Mouse (Mus musculus) embryo, embryonic 11 days (tissue): ENCODE measurements around the gene Zbtb11.
A peak's percentile ranks its signal among the peaks of the same experiment; 100 is the strongest.
"Not testable (repeated sequence)": the region's sequence is repeated elsewhere in the genome, so short reads cannot be mapped to it uniquely, and the experiment has no call there.

Source experiments
- DNase-seq: peaks from one replicate; pipeline ENCODE4 v3.0.0-alpha.2; 2015

Zbtb11 gene

DNA sequence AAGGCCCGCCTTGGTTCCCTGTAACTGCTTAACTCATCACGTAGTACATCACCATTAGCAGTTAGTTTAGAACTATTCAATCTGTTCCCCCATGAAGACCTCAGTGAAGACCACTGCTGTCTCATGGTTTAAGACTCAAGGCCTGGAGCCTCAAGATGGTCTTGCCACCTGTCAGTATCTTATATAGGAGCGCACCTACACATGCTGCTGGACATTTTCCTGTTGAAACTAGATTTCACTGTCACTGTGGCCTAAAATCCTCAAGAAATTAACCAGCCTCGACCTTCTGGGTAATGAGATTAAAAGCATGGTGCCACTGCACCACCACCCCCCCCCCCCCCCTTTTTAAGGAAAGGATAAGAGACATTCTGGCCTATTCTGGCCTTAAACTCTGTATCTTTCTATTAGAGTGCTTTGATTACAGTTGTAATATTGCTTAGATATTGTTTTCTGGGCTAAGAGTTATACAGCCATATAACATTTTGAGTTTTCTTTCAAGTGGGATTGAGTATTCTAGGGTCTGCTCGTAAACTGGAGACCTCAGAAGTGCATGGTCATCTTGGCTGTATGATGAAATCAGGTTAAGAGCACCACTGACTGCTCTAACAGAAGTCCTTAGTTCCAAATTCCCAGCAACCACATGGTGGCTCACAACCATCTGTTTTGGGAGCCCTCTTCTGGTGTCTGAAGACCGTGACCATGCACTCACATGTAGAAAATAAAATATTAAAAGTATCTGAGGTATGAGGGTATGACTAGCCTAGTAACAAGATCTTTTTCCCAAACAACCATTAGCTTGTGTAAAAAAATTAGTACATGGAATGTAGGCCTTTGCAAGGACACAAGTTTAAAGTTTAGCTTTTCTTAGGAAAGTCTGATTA, 1.7 kb upstream of the Zbtb11 start:
- DNase-seq = no peak

- DNase-seq = no peak
These were observed 969 bp upstream of the Zbtb11 start for GRCm38 (mm10) chr16:55972626-55973201.

DNA sequence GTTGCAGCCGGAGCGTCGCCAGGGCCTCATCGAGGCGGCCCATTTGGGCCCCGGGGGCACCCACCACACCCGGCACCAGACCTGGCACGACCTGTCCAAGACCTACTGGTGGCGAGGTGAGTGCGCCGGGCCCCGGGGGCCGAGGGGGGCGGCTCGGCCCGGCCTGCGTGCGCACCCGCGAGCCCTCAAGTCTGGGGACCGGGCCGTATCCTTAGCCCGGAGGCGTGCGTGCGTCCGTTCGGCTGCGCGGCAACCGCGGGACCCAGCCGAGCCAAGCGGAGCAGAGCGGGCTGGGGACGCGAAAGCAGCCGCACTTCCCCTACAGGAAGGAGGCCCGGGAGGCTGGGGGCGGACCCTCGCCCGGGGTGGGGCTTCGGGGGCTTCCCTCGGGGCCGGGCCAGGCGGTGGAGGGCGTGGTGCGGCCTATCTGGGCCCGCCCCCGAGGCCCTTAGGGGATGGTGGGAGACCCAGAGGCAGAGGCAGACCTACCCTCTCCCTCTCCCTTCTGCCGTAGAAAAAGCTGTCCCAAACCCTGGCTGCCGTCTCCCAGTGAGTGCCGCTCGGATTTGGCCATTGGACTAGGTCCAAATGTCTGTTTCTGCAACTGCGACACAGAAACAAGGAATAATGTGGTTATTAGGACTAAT, 696 bp downstream of the Zbtb11 start:
- DNase-seq = peak; percentile 94

DNA sequence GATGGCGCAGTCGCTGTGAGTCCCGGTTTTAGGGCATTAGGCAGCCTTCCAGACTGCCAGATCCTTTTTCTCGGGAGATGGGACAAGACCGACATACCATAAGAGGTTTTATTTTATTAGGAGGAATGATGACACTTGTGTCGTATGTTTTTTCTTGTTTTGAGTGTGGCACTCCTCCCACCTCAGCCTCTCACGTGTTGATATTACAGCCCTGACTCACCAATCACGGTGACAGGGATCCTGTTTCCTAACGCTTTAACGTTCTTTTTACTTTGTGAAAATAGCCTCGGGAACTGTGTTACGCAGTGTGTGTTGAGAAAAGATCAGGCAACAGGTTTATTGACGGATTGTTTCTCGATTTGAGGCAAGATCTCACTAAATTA, 1.2 kb downstream of the Zbtb11 start:
- DNase-seq = no peak

DNA sequence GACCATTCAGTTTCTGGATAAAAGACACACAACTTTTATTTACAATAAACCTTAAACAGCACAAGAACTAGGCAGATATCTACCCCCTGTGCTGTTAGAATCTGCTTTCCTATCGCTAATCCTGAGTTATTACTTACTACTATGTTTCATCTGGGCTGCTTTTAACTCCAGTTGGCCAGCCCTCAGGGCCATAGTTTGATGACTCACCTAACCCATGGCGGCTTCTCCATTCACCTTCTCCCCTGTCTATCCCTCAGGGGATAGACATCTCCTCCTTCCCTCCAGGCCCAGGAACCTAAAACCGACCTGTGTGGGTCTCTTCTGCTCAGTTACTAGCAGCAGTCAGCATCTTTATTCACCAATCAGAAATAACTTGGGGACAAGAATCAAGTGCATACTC, 12.3 kb downstream of the Zbtb11 start:
- no peak for DNase-seq

DNA sequence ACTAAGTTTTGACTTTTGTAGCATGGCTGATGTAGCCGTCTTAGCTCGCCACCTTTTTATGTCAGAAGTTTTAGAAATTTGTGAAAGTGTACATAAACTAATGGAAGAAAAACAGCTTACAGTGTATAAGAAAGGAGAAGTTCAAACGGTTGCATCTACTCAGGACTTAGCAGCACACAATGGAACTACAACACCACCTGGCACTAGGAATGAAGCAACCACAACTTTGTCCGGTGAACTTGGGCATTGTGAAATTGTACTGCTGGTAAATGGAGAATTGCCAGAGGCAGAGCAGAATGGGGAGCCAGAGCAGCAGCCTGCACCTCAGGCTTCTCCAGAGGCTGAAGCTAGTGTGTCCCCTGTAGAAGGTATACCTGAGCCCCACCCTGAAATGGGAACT, 16.6 kb downstream of the Zbtb11 start:
- DNase-seq = no peak

- no peak for DNase-seq
These were observed 20.6 kb downstream of the Zbtb11 start for GRCm38 (mm10) chr16:55994235-55994634.

- DNase-seq = no peak
These were observed 33.1 kb downstream of the Zbtb11 start for GRCm38 (mm10) chr16:56006798-56007197.

GRCm38 (mm10) chr16:56008862-56009261, 35.2 kb downstream of the Zbtb11 start:
- DNase-seq = no peak

GRCm38 (mm10) chr16:56012789-56013743, 39.4 kb downstream of the Zbtb11 start:
- no peak for DNase-seq

DNA sequence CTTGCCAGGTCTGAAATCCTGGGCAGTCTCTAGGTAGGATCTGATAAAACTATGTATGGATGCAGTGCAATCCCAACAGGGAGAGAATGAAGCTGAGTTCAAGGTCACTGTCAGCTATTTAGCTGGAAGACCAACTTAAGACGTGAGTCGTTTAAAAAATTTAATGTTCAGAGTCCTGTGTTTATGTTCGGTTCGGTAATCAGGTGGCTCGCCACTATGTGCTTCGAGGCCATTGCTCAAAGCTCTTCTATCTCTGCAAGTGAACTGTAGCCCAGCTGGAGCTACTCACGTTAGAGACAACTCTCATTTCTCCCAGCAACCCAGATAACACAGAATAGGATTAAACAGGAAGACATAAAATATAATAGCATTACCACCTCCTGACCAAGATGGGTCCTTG, 40.4 kb downstream of the Zbtb11 start:
- DNase-seq = no peak

GRCm38 (mm10) chr16:56019660-56020059, 46.0 kb downstream of the Zbtb11 start:
- no peak for DNase-seq

GRCm38 (mm10) chr16:56027854-56028629, 54.4 kb downstream of the Zbtb11 start:
- DNase-seq = no peak

GRCm38 (mm10) chr16:56028722-56029551, 55.3 kb downstream of the Zbtb11 start:
- peak; percentile 66 for DNase-seq

DNA sequence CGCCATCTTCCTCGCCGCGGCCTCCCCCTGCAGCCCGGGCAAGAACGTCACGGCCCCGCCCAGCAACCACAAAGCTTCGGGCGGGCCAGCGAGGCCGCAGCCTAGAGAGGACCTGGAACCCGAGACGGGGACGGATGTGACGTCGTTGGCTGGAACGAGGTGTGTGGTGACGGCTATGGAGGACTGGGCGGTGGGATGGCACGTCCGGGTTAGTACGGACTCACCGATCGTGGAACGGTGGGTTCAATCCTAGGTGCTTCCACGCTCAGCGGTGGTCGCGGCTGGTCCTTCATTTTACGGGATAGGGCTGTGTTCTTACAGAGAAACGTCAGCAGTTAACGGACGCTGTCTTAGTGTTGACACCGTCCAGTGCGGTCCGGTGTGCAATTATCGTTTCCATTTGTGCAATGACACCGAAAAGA, 56.0 kb downstream of the Zbtb11 start, which contains the start of gene Pcnp:
Gene Pcnp, minus strand, starts transcription at position 79 of the 422 bp plus-strand sequence.
- peak; percentile 98 for DNase-seq

DNA sequence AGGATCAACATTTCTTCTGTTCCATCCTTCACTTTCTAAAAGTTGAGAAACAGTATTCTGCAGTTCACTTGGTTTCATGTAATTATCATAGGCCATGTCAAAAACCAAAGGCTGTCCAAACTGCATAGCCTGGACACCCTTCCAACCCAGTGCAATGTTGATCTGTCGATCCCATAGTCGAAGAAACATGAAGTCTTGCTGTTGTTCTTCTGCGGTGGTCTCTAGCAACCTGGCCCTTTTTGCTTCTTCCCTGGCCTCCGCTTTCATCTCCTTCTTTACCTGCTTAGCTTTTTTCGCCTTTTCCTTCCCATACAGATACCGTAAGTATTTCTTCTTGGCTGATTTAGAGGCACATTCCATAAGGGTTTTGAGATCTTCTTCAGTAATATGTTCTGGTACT, 60.9 kb downstream of the Zbtb11 start:
- no peak for DNase-seq

DNA sequence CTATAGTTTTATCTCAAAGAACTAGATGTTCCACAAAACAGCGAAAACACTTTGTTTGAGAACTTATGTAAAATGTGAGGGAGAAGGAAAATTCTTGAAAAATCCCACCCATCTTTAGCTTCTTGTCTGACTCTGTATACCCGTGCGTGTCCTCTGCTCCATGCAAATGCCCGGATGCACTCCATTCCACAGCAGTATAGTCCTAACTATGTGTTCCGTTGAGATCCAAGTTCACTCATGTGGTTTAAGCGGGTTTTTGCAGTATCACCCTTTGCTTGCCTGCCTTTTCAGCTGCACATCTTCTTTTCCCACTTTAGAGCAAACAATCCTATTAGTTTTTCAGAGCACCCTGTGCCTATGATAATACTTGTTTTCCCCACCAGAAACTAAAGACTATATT, 62.8 kb downstream of the Zbtb11 start:
- DNase-seq = no peak

DNA sequence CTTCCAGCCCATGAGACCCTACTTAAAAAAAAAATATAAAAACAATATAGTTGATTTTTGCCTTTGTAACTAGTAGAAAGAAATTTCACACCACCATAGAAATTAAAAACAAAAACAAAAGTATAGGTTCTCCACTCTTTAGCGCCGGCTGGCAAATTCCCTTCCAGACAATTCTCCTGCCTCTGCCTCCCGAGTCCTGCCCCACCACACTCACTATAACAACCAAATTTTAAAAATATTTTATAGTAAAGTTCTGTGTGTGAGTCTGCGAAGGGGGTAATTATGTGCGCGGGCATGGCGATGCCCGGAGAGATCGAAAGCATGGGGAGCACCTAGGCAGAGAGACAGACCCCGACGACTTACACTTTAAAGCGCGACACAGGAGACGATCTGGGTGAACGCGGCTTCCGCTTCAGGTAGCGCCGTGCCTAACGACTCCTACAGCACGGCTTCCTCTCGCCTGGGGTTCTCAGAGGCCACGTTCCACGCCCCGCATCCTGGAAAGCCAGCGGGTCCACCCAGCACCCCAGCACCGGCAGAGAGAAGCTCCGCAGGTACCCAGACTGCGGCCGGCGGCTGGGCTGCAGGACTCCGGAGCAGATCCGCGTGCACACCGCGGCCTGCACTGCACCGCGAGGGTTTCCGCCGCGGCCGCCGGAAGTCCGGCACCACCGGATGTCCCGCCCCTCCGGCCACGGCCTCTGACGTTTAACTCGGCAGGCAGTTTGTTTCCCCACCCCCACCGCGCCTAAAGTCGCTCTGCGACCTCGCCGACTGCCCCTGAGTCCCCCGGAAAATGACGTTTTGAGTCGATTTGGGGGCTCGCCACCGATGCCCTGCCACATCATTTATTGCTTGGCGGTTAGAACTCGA, 63.7 kb downstream of the Zbtb11 start, which contains the start of gene Trmt10c:
Gene Trmt10c, minus strand, starts transcription at position 682 of the 873 bp plus-strand sequence.
- DNase-seq = peak; percentile 97

DNA sequence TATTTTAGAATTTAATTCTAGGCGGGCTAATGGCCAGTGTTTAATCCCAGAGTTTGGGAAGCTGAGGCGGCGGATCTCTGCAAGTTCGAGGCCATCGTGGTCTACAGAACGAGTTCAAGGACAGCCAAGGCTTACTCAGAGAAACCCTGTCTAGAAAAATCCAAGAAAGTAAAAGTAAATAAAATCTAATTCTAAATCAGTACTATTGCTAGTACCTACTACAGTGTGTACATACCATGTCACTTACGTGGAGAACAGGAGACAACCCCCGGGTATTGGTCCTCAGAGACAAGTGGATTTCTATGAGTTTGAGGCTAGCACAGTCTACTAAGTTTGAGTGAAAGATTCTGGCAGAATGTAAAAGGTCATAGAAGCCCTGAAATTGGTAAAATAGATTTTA, 64.4 kb downstream of the Zbtb11 start:
- DNase-seq = no peak

GRCm38 (mm10) chr16:56048038-56048437, 74.4 kb downstream of the Zbtb11 start, which contains the start of gene Senp7:
Gene Senp7 (plus strand): TSS chr16:56048338.
- not testable (repeated sequence) for DNase-seq
